Mouse (Mus musculus) heart, adult 2 months (tissue): ENCODE results near the gene C1ra. TPM values are rescaled to one million over a fixed set of nuclear protein-coding genes. Genes with fewer than 3 reads are reported as not detected.
A peak's percentile ranks its signal among the peaks of the same experiment; 100 is the strongest.
"Not testable (repeated sequence)": the region's sequence is repeated elsewhere in the genome, so short reads cannot be mapped to it uniquely, and the experiment has no call there.

Experiments
- DNase-seq, 2 experiments: peaks; one replicate each; pipeline ENCODE4 v3.0.0; 2021
- H3K27ac ChIP-seq: fragments of 200-600 bp; 2 replicates; pipeline ENCODE4 v1.8.1; 2022
- H3K27me3 ChIP-seq: fragments of 200-500 bp; 2 replicates; pipeline ENCODE4 v1.6.1; 2012; ENCODE audit warnings: mild to moderate bottlenecking, low read length, inconsistent platforms, mixed read lengths; ENCODE audit not compliant: control insufficient read depth, insufficient read depth
- H3K36me3 ChIP-seq: fragments of 200-500 bp; 2 replicates; pipeline ENCODE4 v1.6.1; 2012; ENCODE audit warnings: low read length, inconsistent platforms; ENCODE audit not compliant: control insufficient read depth, insufficient read depth
- H3K4me1 ChIP-seq: fragments of 200-500 bp; 2 replicates; pipeline ENCODE4 v1.6.1; 2011; ENCODE audit warnings: low read length; ENCODE audit not compliant: control insufficient read depth, insufficient read depth
- H3K4me3 ChIP-seq: fragments of 200-600 bp; 2 replicates; pipeline ENCODE4 v1.8.1; 2022
- H3K79me2 ChIP-seq: fragments of 200-500 bp; replicated peaks from 2 replicates; pipeline ENCODE4 v1.6.1; 2012; ENCODE audit warnings: mild to moderate bottlenecking, inconsistent platforms, low read length, moderate library complexity, mixed read lengths; ENCODE audit not compliant: control insufficient read depth, insufficient read depth
- H3K9ac ChIP-seq: fragments of 200-500 bp; 2 replicates; pipeline ENCODE4 v1.6.1; 2012; ENCODE audit warnings: low read depth, mild to moderate bottlenecking, control low read depth, inconsistent platforms, low read length, mixed read lengths
- CTCF ChIP-seq: fragments of 200-600 bp; IDR thresholded peaks from 2 replicates; pipeline ENCODE4 v1.8.1; 2022; ENCODE audit warnings: antibody characterized with exemption, mild to moderate bottlenecking, moderate library complexity
- EP300 ChIP-seq: fragments of 200-500 bp; IDR thresholded peaks from 2 replicates; pipeline ENCODE4 v1.6.1; 2011; ENCODE audit warnings: low read depth, low read length, control low read depth; ENCODE audit not compliant: insufficient read depth
- POLR2A ChIP-seq: fragments of 200-500 bp; IDR thresholded peaks from 2 replicates; pipeline ENCODE4 v1.6.1; 2011; ENCODE audit warnings: mild to moderate bottlenecking, low read depth, low read length, control low read depth; ENCODE audit not compliant: insufficient read depth
- WGBS: fragments of 180-500 bp; shearing (Covaris S2); methylation state at CpG from one replicate; pipeline ENCODE4 v1.1.7; 2018; 5-methylcytosine and 5-hydroxymethylcytosine counted together
- intact Hi-C: fragments of 180-260 bp; cut with DNase I; formaldehyde crosslinking; loops from one replicate; pipeline ENCODE4 v1.15.1; 2025
- polyA plus RNA-seq: library from polyadenylated mRNA; depleted of rRNA; stranded (reverse); fragments of >200 nt; gene quantifications from 2 replicates; pipeline ENCODE4 v1.2.3, GENCODE M21; 2012
- total RNA-seq, 2 experiments: library from RNA; stranded (reverse); gene quantifications; 2 replicates each; pipeline ENCODE4 v1.2.3; 2021

Gene C1ra
- total and polyA plus RNA-seq, 3 experiments = 10.4 to 17.3 (median 12.2) TPM

- intact Hi-C loops = no loop called here
- peak; percentile 42 to 43 for DNase-seq
- Histone ChIP-seq H3K9ac (no peak overlapping the region), H3K4me1 (peaks cover 4% of the 10 kb centered on the region), H3K36me3 (no peaks in the 10 kb centered on the region), H3K4me3 (no peak overlapping the region), H3K27ac (no peak overlapping the region; the same call in 1 of the 2 replicates), H3K27me3 (no peaks in the 10 kb centered on the region), H3K79me2 (no peaks in the 10 kb centered on the region)
- WGBS = 36% methylated on average over 17 of the region's 17 CpGs
- TF ChIP-seq CTCF (no peak), EP300 (no peak), POLR2A (no peak)
These were observed 34.1 kb upstream of the C1ra start for GRCm38 (mm10) chr6:124477922-124478651.

- no peaks in the 10 kb centered on the region for H3K27me3 ChIP-seq
- no peak for DNase-seq
- peaks cover 4% of the 10 kb centered on the region for H3K4me1 ChIP-seq
- WGBS = 82% methylated on average over 3 of the region's 3 CpGs
- H3K4me3 ChIP-seq = no peak overlapping the region
- no peaks in the 10 kb centered on the region for H3K36me3 ChIP-seq
- no peak for TF ChIP-seq EP300
- no peak for TF ChIP-seq POLR2A
- no peak for TF ChIP-seq CTCF
- H3K79me2 ChIP-seq = no peaks in the 10 kb centered on the region
- no peak overlapping the region for H3K27ac ChIP-seq
- intact Hi-C loops = no loop called here
- no peak overlapping the region for H3K9ac ChIP-seq
These were observed 33.2 kb upstream of the C1ra start for GRCm38 (mm10) chr6:124478874-124479572.

GRCm38 (mm10) chr6:124479573-124479930 lies 32.7 kb upstream of the C1ra start:
- WGBS = 97% methylated on average over 3 of the region's 3 CpGs
- Histone ChIP-seq H3K9ac (no peak overlapping the region), H3K36me3 (no peaks in the 10 kb centered on the region), H3K27ac (no peak overlapping the region), H3K27me3 (no peaks in the 10 kb centered on the region), H3K79me2 (no peaks in the 10 kb centered on the region), H3K4me1 (peaks cover 4% of the 10 kb centered on the region), H3K4me3 (no peak overlapping the region)
- no peak for TF ChIP-seq EP300
- TF ChIP-seq CTCF = no peak
- TF ChIP-seq POLR2A = no peak
- no peak for DNase-seq
- intact Hi-C loops = no loop called here

- WGBS = 52% methylated on average over 4 of the region's 4 CpGs
- DNase-seq = no peak
- TF ChIP-seq CTCF = peak; percentile 83
- TF ChIP-seq POLR2A = no peak
These were observed 31.9 kb upstream of the C1ra start for GRCm38 (mm10) chr6:124480295-124480694.

GRCm38 (mm10) chr6:124481571-124481970 lies 30.6 kb upstream of the C1ra start:
- 29% methylated on average over 6 of the region's 6 CpGs for WGBS
- Histone ChIP-seq H3K27ac (no peak overlapping the region), H3K4me1 (peaks cover 4% of the 10 kb centered on the region), H3K27me3 (no peaks in the 10 kb centered on the region), H3K4me3 (no peak overlapping the region), H3K36me3 (no peaks in the 10 kb centered on the region), H3K79me2 (no peaks in the 10 kb centered on the region), H3K9ac (no peak overlapping the region)
- peak; percentile 26 to 67 for DNase-seq
- TF ChIP-seq POLR2A (no peak), CTCF (peak; percentile 80), EP300 (no peak)
- intact Hi-C loops = no loop called here

More at GRCm38 (mm10) chr6:124480295-124480694, 31.9 kb upstream of the C1ra start:
- no peak overlapping the region for H3K9ac ChIP-seq
- no peaks in the 10 kb centered on the region for H3K27me3 ChIP-seq
- peaks cover 4% of the 10 kb centered on the region for H3K4me1 ChIP-seq
- no peaks in the 10 kb centered on the region for H3K36me3 ChIP-seq
- intact Hi-C loops = no loop called here
- no peak overlapping the region for H3K27ac ChIP-seq
- no peak overlapping the region for H3K4me3 ChIP-seq
- H3K79me2 ChIP-seq = no peaks in the 10 kb centered on the region

- WGBS = 66% methylated on average over 3 of the region's 3 CpGs
- H3K4me3 ChIP-seq, H3K27ac ChIP-seq, intact Hi-C loops, DNase-seq, H3K4me1 ChIP-seq, H3K36me3 ChIP-seq, H3K27me3 ChIP-seq, H3K9ac ChIP-seq, H3K79me2 ChIP-seq: not testable (repeated sequence)
These were observed 28.4 kb upstream of the C1ra start for GRCm38 (mm10) chr6:124483831-124484230.
